Mouse (Mus musculus) liver, adult 10 weeks (tissue): ENCODE measurements around the gene Efhd1. TPM values are rescaled to one million over a fixed set of nuclear protein-coding genes. Genes with fewer than 3 reads are reported as not detected.

Experiments used
- polyA plus RNA-seq: library from polyadenylated mRNA; stranded (reverse); fragments of 350-450 nt; fragmentation: Illumina TruSeq; extraction: RNeasy Lipid Tissue Mini Kit (QIAGEN cat#74804); gene quantifications from one replicate; pipeline ENCODE4 v1.2.3, GENCODE M21; 2014; ENCODE audit warnings: low read depth, low replicate concordance

The Efhd1 gene
- 0.82 TPM for polyA plus RNA-seq

DNA sequence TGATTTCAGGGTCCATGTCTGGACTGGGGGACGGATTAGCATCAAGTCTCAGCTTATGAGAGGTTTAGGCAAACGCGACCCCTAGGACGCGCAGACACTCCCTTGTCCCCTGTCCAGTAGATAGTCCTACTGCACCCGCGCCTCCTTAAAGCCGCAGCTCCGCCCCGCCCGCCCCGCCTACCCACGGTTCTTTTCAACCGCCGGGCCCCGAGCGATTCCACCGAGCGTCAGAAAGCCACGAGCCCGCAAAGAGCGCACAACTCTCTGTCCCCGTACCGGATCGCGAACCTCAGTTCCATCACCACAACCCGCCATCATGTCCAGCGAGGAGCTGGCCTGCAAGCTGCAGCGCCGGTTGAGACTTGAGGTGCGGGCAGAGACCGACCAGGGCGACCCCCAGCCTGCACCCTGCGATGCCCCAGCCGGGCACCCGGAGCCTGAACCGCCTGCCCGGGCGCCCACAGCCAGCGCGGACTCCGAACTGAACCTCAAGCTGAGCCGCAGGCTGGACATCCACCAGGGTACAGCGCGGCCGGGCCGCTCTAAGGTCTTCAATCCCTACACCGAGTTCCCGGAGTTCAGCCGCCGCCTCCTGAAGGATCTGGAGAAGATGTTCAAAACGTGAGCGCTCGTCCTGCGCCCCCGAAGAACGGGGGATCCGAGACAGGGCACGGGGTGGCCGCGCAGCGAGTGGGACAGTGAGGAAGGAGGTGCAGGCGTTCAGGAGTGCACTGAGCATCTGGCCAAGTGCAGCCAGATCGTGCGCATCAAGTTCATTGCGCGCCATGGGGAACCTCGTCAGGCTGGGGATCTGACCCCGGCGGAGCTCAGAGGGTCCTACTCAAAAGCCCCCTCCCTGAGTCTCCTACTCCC lies at the start of gene Efhd1:
TSS of gene Efhd1 (plus strand) at position 230 of the 873 bp plus-strand sequence.

DNA sequence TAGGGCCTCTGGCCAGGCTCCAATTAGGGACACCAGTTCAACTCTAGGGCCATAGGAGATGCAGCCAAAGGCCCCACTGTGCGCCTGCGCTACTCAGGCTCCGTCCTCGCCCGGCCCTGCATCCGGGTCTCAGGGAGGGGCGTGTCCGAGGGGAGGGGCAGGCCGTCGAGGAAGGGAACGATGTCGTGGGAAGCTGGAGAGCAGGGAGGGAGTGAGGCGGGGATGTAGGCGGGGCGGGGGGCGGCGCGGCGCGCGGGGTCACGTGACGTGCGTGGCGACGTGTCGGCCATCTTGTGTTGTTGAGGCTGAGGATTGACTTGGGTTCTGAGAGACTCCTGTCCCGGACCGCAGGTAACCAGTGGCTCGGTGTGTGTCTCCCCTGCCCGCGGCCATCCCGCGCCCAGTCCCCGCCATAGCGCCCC lies 62.6 kb downstream of the Efhd1 start, which contains the start of gene Gigyf2:
TSS of gene Gigyf2 (plus strand) at position 257 of the 422 bp plus-strand sequence.

Other genes with a start within 250 kb of the Efhd1 start
- gene Alppl2, start 174.4 kb upstream of the Efhd1 start, polyA plus RNA-seq, result not detected
- not detected for gene Alpi, start 162.8 kb upstream of the Efhd1 start, polyA plus RNA-seq
- not detected for gene Akp3, start 139.4 kb upstream of the Efhd1 start, polyA plus RNA-seq
- gene Ecel1, start 107.8 kb upstream of the Efhd1 start, polyA plus RNA-seq, result not detected
- not detected for gene Prss56, start 81.0 kb upstream of the Efhd1 start, polyA plus RNA-seq
- gene Chrnd, start 73.8 kb upstream of the Efhd1 start, polyA plus RNA-seq, result not detected
- not detected for gene Chrng, start 59.7 kb upstream of the Efhd1 start, polyA plus RNA-seq
- gene Eif4e2, start 50.4 kb upstream of the Efhd1 start, polyA plus RNA-seq, result 19.3 TPM
- 33.4 TPM for gene Gigyf2, start 62.6 kb downstream of the Efhd1 start, polyA plus RNA-seq
- gene Kcnj13, start 130.4 kb downstream of the Efhd1 start, polyA plus RNA-seq, result not detected
- gene Snorc, start 205.9 kb downstream of the Efhd1 start, polyA plus RNA-seq, result not detected
- 0.37 TPM for gene Neu2, start 245.5 kb downstream of the Efhd1 start, polyA plus RNA-seq